Mouse (Mus musculus): ENCODE measurements around the gene Parn. TPM values are rescaled to one million over a fixed set of nuclear protein-coding genes. Genes with fewer than 3 reads are reported as not detected.

The Parn gene
- polyA plus RNA-seq, 1 experiment from 2014 or later, result 40.5 TPM

- Histone ChIP-seq H3K4me2 (replicated peaks) (no peak overlapping the region), H3K4me3 (no peak overlapping the region), H3K4me1 (no peaks in the 10 kb centered on the region), H3K9me3 (no peaks in the 10 kb centered on the region), H3K27me3 (no peaks in the 10 kb centered on the region), H3K27ac (replicated peaks) (no peak overlapping the region), H3K36me3 (no peaks in the 10 kb centered on the region), H3K9ac (replicated peaks) (no peak overlapping the region)
- ATAC-seq (ENCODE audit: low FRiP score, low read depth), result no peak
- 87% methylated on average over 3 of the region's 3 CpGs for WGBS
Observed at GRCm38 (mm10) chr16:13504476-13504875, 163.5 kb downstream of the Parn start.

- H3K4me1 ChIP-seq, result no peaks in the 10 kb centered on the region
- H3K4me2 ChIP-seq (replicated peaks), result no peak overlapping the region
- WGBS, result 78% methylated on average over 3 of the region's 3 CpGs
- no peak for ATAC-seq (ENCODE audit: low FRiP score, low read depth)
- H3K9ac ChIP-seq (replicated peaks), result no peak overlapping the region
- H3K27ac ChIP-seq (replicated peaks), result no peak overlapping the region
- H3K36me3 ChIP-seq, result no peaks in the 10 kb centered on the region
- H3K9me3 ChIP-seq, result no peaks in the 10 kb centered on the region
- no peak overlapping the region for H3K4me3 ChIP-seq
- no peaks in the 10 kb centered on the region for H3K27me3 ChIP-seq
Observed at GRCm38 (mm10) chr16:13498923-13499322, 169.0 kb downstream of the Parn start.

- no peaks in the 10 kb centered on the region for H3K27me3 ChIP-seq
- H3K27ac ChIP-seq (replicated peaks), result no peak overlapping the region
- no peak overlapping the region for H3K9ac ChIP-seq (replicated peaks)
- WGBS, result 93% methylated on average over 3 of the region's 3 CpGs
- no peaks in the 10 kb centered on the region for H3K36me3 ChIP-seq
- no peaks in the 10 kb centered on the region for H3K9me3 ChIP-seq
- no peak overlapping the region for H3K4me3 ChIP-seq
- no peaks in the 10 kb centered on the region for H3K4me1 ChIP-seq
- ATAC-seq (ENCODE audit: low FRiP score, low read depth), result no peak
- H3K4me2 ChIP-seq (replicated peaks), result no peak overlapping the region
Observed at GRCm38 (mm10) chr16:13493981-13494380, 174.0 kb downstream of the Parn start.

- H3K4me3 ChIP-seq, result no peak overlapping the region
- H3K9ac ChIP-seq (replicated peaks), result no peak overlapping the region
- 80% methylated on average over 3 of the region's 3 CpGs for WGBS
- no peak for ATAC-seq (ENCODE audit: low FRiP score, low read depth)
- no peak overlapping the region for H3K27ac ChIP-seq (replicated peaks)
- no peaks in the 10 kb centered on the region for H3K36me3 ChIP-seq
- H3K4me1 ChIP-seq, result no peaks in the 10 kb centered on the region
- H3K4me2 ChIP-seq (replicated peaks), result no peak overlapping the region
- no peaks in the 10 kb centered on the region for H3K27me3 ChIP-seq
- no peaks in the 10 kb centered on the region for H3K9me3 ChIP-seq
Observed at GRCm38 (mm10) chr16:13492996-13493395, 175.0 kb downstream of the Parn start.

GRCm38 (mm10) chr16:13491776-13492175, 176.2 kb downstream of the Parn start:
- H3K9ac ChIP-seq (replicated peaks), result no peak overlapping the region
- H3K9me3 ChIP-seq, result no peaks in the 10 kb centered on the region
- 59% methylated on average over 3 of the region's 3 CpGs for WGBS
- ATAC-seq (ENCODE audit: low FRiP score, low read depth), result no peak
- H3K36me3 ChIP-seq, result no peaks in the 10 kb centered on the region
- no peaks in the 10 kb centered on the region for H3K4me1 ChIP-seq
- H3K4me2 ChIP-seq (replicated peaks), result no peak overlapping the region
- no peaks in the 10 kb centered on the region for H3K27me3 ChIP-seq
- H3K27ac ChIP-seq (replicated peaks), result no peak overlapping the region
- H3K4me3 ChIP-seq, result no peak overlapping the region

Other genes starting within 250 kb of the Parn start
- gene Bfar, start 3.7 kb upstream of the Parn start, polyA plus RNA-seq (2016; fragmentation: Nextera tagmentation; extraction: Ambion mirVana), result 49.1 and 49.8 TPM in 2 replicates
- 9.7 and 11.7 TPM in 2 replicates for gene 3110001I22Rik, start 3.8 kb upstream of the Parn start, polyA plus RNA-seq (2016; fragmentation: Nextera tagmentation; extraction: Ambion mirVana)
- 0.32 and 0.34 TPM in 2 replicates for gene Pla2g10, start 62.8 kb upstream of the Parn start, polyA plus RNA-seq (2016; fragmentation: Nextera tagmentation; extraction: Ambion mirVana)
- gene Rrn3, start 112.5 kb upstream of the Parn start, polyA plus RNA-seq (2016; fragmentation: Nextera tagmentation; extraction: Ambion mirVana), result 122 and 132 TPM in 2 replicates
- gene Ntan1, start 150.7 kb upstream of the Parn start, polyA plus RNA-seq (2016; fragmentation: Nextera tagmentation; extraction: Ambion mirVana), result 175 and 181 TPM in 2 replicates
- gene Pdxdc1, start 235.0 kb upstream of the Parn start, polyA plus RNA-seq (2016; fragmentation: Nextera tagmentation; extraction: Ambion mirVana), result 77.2 and 78.6 TPM in 2 replicates
- 4.2 TPM in 2 replicates for gene Mpv17l, start 235.0 kb upstream of the Parn start, polyA plus RNA-seq (2016; fragmentation: Nextera tagmentation; extraction: Ambion mirVana)

Data from midbrain, embryonic 12.5 days (tissue).